Mouse (Mus musculus): ENCODE measurements around the gene Dusp6. TPM values are rescaled to one million over a fixed set of nuclear protein-coding genes. Genes with fewer than 3 reads are reported as not detected.

Gene Dusp6
- polyA plus RNA-seq, 1 experiment, result 30.8 TPM

DNA sequence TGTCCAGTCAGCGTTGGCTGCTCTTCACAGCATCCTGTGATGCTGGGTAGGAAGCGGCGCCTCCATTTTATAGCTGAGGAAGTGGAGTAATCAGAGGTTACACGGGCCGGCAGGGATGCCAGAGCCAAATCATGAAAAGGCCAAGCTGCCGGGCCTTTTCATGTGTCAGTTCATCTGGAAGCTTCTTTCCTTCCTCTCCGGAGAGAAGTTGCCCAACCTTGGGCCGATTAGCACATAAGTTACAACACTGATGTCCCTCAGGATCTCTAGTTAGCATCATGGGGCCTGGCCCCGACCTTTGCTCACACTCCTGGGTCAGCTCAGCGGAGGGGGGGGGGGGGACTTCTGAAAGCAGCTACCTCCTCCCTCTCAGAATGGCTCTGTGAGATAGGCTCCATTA is 7.4 kb downstream of the Dusp6 start:
- Histone ChIP-seq H3K4me1 (ENCODE audit: control insufficient read depth, insufficient read depth, insufficient read length) (peaks cover 21% of the 10 kb centered on the region), H3K4me3 (ENCODE audit: extremely low read depth, insufficient read depth, insufficient read length) (no peak overlapping the region), H3K36me3 (ENCODE audit: control insufficient read depth, insufficient read depth, low read length) (peaks cover 3% of the 10 kb centered on the region; the same call in 1 of the 2 replicates), H3K27me3 (ENCODE audit: control insufficient read depth, insufficient read depth, low read length) (no peaks in the 10 kb centered on the region), H3K27ac (ENCODE audit: insufficient read depth, low read length) (no peak overlapping the region)
- no peak for DNase-seq (ENCODE audit: low read depth in 1 of 2, low spot score in 2 of 2)
- WGBS, result 37% methylated on average over 10 of the region's 10 CpGs
- TF ChIP-seq CTCF (IDR thresholded peaks at IDR 0.05; ENCODE audit: extremely low read depth, insufficient read depth, insufficient read length, insufficient replicate concordance) (no peak), POLR2A (IDR thresholded peaks at IDR 0.05; ENCODE audit: low read depth, low read length) (no peak)

DNA sequence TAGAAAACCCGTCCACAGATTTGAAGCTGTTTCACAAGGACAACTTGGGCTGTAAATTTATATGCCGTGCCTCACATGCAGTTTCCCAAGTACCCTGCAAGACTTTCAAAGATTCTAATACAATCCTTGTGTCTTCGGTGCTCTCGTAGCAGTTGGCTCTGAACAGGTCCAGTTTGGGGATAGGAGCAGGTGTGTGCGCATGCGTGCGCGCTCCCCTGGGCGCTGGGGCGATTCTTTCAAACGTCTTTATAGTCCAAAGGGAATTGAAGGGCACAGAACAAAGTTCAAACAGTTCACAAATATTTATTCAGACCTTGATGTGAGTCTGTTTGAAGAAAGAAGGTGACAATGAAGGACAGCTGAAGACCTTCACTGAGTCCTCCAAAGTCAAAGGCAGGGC is 8.0 kb downstream of the Dusp6 start:
- no peak for TF ChIP-seq POLR2A (IDR thresholded peaks at IDR 0.05; ENCODE audit: low read depth, low read length)
- no peak for TF ChIP-seq CTCF (IDR thresholded peaks at IDR 0.05; ENCODE audit: extremely low read depth, insufficient read depth, insufficient read length, insufficient replicate concordance)
- H3K4me1 ChIP-seq (ENCODE audit: control insufficient read depth, insufficient read depth, insufficient read length), result peaks cover 21% of the 10 kb centered on the region
- DNase-seq (ENCODE audit: low read depth in 1 of 2, low spot score in 2 of 2), result no peak
- H3K27me3 ChIP-seq (ENCODE audit: control insufficient read depth, insufficient read depth, low read length), result no peaks in the 10 kb centered on the region
- 64% methylated on average over 11 of the region's 11 CpGs for WGBS
- H3K36me3 ChIP-seq (ENCODE audit: control insufficient read depth, insufficient read depth, low read length), result peaks cover 3% of the 10 kb centered on the region; the same call in 1 of the 2 replicates
- H3K4me3 ChIP-seq (ENCODE audit: extremely low read depth, insufficient read depth, insufficient read length), result no peak overlapping the region
- no peak overlapping the region for H3K27ac ChIP-seq (ENCODE audit: insufficient read depth, low read length)

DNA sequence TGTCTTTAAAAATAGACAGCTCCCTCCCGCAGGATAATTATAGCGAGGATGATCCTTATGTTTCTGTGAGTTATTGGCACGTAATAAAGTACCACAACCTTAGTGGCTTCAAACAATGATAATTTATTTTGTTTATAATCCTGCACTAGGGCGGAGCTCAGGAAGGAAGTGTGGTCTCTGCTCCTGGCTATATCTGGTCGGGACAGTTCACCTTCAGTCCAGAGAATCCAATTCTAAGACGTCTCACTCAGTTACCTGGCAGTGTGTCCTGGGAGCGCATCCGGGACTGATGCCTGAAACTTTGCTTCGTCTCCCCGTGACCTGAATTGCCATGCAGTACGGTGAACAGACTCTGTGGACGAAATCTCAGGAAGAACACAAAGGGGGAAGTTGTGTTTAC is 10.0 kb downstream of the Dusp6 start:
- H3K27me3 ChIP-seq (ENCODE audit: control insufficient read depth, insufficient read depth, low read length), result no peaks in the 10 kb centered on the region
- TF ChIP-seq POLR2A (IDR thresholded peaks at IDR 0.05; ENCODE audit: low read depth, low read length) (no peak), CTCF (IDR thresholded peaks at IDR 0.05; ENCODE audit: extremely low read depth, insufficient read depth, insufficient read length, insufficient replicate concordance) (no peak)
- WGBS, result 55% methylated on average over 12 of the region's 12 CpGs
- H3K4me3 ChIP-seq (ENCODE audit: extremely low read depth, insufficient read depth, insufficient read length), result no peak overlapping the region
- DNase-seq (ENCODE audit: low read depth in 1 of 2, low spot score in 2 of 2), result no peak
- no peaks in the 10 kb centered on the region for H3K36me3 ChIP-seq (ENCODE audit: control insufficient read depth, insufficient read depth, low read length)
- no peak overlapping the region for H3K27ac ChIP-seq (ENCODE audit: insufficient read depth, low read length)
- H3K4me1 ChIP-seq (ENCODE audit: control insufficient read depth, insufficient read depth, insufficient read length), result peaks cover 17% of the 10 kb centered on the region

DNA sequence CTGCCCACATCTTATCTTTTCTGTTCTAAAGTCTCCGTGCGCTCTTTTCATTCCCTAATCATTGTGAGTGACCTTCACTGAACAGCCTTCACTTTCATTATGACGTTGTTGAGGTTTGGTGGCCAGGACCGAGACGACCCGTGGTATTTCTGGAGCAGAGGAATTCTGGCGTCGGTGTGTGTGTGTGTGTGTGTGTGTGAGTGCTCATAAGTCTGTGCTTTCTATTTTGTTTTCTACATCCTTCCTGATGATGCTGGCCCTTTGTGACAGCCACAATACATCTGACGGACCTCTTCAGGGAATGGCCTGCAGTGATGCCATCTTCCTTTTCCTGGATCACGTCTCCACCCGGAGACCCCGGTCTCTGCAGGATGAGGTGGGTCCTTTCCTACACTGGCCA is 11.6 kb downstream of the Dusp6 start:
- Histone ChIP-seq H3K27me3 (ENCODE audit: control insufficient read depth, insufficient read depth, low read length) (no peaks in the 10 kb centered on the region), H3K36me3 (ENCODE audit: control insufficient read depth, insufficient read depth, low read length) (no peaks in the 10 kb centered on the region), H3K4me1 (ENCODE audit: control insufficient read depth, insufficient read depth, insufficient read length) (peaks cover 9% of the 10 kb centered on the region), H3K4me3 (ENCODE audit: extremely low read depth, insufficient read depth, insufficient read length) (no peak overlapping the region), H3K27ac (ENCODE audit: insufficient read depth, low read length) (no peak overlapping the region)
- 87% methylated on average over 12 of the region's 12 CpGs for WGBS
- no peak for TF ChIP-seq POLR2A (IDR thresholded peaks at IDR 0.05; ENCODE audit: low read depth, low read length)
- no peak for TF ChIP-seq CTCF (IDR thresholded peaks at IDR 0.05; ENCODE audit: extremely low read depth, insufficient read depth, insufficient read length, insufficient replicate concordance)
- DNase-seq (ENCODE audit: low read depth in 1 of 2, low spot score in 2 of 2), result no peak

DNA sequence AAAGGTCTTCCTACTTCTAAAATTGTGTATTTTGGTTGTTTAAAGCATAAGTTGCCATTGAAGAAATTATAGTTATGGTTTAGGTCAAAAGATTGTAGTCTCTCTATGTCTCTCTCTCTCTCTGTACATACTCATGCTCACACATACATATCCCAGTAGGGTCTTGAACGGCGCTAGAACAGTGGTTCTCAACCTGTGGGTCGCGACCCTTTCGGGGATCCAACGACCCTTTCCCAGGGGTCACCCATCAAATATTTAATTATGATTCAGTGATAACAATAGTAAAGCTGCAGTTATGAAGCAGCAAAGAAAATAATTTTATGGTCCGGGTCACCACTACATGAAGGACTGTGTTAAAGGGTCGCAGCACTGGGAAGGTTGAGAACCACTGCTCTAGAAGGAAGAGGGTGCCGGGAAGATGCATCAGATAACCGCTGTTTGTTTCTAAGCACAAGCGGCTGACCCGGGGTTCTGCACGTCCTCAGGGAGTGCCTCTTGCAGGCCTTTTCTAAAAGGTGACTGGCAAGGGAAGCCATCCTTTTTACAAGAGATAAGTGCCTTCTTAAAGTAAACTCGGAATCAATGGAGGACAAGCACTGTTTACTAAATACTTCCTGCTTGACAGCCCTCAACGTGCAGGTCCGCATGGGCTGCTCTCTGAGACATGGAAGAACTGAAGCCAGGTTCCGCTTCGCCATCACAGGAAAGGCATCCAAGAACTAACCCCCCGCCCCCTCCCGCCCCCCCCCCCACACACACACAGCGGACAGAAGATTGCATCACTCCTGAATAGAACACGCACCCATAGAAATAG is 16.2 kb downstream of the Dusp6 start:
- no peak for DNase-seq (ENCODE audit: low read depth in 1 of 2, low spot score in 2 of 2)
- Histone ChIP-seq H3K27me3 (ENCODE audit: control insufficient read depth, insufficient read depth, low read length) (no peaks in the 10 kb centered on the region), H3K27ac (ENCODE audit: insufficient read depth, low read length) (no peak overlapping the region), H3K36me3 (ENCODE audit: control insufficient read depth, insufficient read depth, low read length) (no peaks in the 10 kb centered on the region), H3K4me1 (ENCODE audit: control insufficient read depth, insufficient read depth, insufficient read length) (no peaks in the 10 kb centered on the region), H3K4me3 (ENCODE audit: extremely low read depth, insufficient read depth, insufficient read length) (no peak overlapping the region)
- no peak for TF ChIP-seq POLR2A (IDR thresholded peaks at IDR 0.05; ENCODE audit: low read depth, low read length)
- TF ChIP-seq CTCF (IDR thresholded peaks at IDR 0.05; ENCODE audit: extremely low read depth, insufficient read depth, insufficient read length, insufficient replicate concordance), result no peak
- 83% methylated on average over 22 of the region's 22 CpGs for WGBS

DNA sequence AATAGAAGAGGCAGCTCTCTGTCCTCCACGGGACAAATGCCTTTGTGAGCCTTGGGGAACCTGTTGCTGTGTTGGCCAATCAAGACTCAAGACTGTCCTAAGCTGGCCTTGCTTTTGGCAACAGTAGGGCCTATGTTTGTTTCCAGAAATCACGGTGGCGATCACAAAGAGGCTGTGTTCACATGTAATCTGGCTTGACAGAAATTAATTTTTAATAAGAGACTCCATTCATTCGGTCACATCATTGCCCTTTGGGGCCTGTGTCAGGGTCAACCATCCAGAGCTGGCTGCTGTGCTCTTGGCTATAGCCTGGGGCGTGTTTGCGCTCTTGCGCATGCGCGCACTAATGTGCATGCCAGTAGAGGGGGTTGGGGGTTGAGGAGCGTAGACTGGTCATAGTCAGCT is 21.0 kb downstream of the Dusp6 start:
- H3K27ac ChIP-seq (ENCODE audit: insufficient read depth, low read length), result no peak overlapping the region
- no peak for DNase-seq (ENCODE audit: low read depth in 1 of 2, low spot score in 2 of 2)
- no peaks in the 10 kb centered on the region for H3K27me3 ChIP-seq (ENCODE audit: control insufficient read depth, insufficient read depth, low read length)
- TF ChIP-seq CTCF (IDR thresholded peaks at IDR 0.05; ENCODE audit: extremely low read depth, insufficient read depth, insufficient read length, insufficient replicate concordance) (no peak), POLR2A (IDR thresholded peaks at IDR 0.05; ENCODE audit: low read depth, low read length) (no peak)
- WGBS, result 93% methylated on average over 10 of the region's 10 CpGs
- H3K4me1 ChIP-seq (ENCODE audit: control insufficient read depth, insufficient read depth, insufficient read length), result no peaks in the 10 kb centered on the region
- H3K4me3 ChIP-seq (ENCODE audit: extremely low read depth, insufficient read depth, insufficient read length), result no peak overlapping the region
- no peaks in the 10 kb centered on the region for H3K36me3 ChIP-seq (ENCODE audit: control insufficient read depth, insufficient read depth, low read length)

DNA sequence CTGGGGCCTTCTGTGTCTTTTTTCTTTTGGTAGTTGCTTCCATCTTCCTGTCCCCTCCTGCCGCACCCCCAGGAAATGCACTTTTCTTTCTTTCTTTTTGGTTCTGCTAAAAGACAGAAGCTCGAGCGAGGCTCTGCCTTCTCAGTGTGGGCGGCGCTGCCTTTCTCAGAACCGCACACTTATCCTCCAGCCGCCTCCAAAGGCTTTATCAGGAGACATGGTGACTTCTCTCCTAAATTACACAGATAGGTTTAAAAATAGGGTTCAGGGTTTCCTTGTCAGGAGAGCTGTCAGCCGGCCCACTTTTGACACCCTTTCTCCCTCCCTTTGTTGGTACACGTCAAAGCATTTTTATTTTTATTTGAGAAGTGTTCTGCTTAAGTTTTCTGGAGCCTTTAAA is 21.9 kb downstream of the Dusp6 start:
- H3K4me3 ChIP-seq (ENCODE audit: extremely low read depth, insufficient read depth, insufficient read length), result no peak overlapping the region

More for the DNA sequence above, 21.9 kb downstream of the Dusp6 start:
- H3K27ac ChIP-seq (ENCODE audit: insufficient read depth, low read length), result no peak overlapping the region
- DNase-seq (ENCODE audit: low read depth in 1 of 2, low spot score in 2 of 2), result no peak
- no peaks in the 10 kb centered on the region for H3K36me3 ChIP-seq (ENCODE audit: control insufficient read depth, insufficient read depth, low read length)
- WGBS, result 55% methylated on average over 9 of the region's 9 CpGs
- no peaks in the 10 kb centered on the region for H3K27me3 ChIP-seq (ENCODE audit: control insufficient read depth, insufficient read depth, low read length)
- no peaks in the 10 kb centered on the region for H3K4me1 ChIP-seq (ENCODE audit: control insufficient read depth, insufficient read depth, insufficient read length)
- no peak for TF ChIP-seq POLR2A (IDR thresholded peaks at IDR 0.05; ENCODE audit: low read depth, low read length)
- no peak for TF ChIP-seq CTCF (IDR thresholded peaks at IDR 0.05; ENCODE audit: extremely low read depth, insufficient read depth, insufficient read length, insufficient replicate concordance)
